23 mouse cellular contexts compared by ENCODE assay signal in genomic region chr5:143261636-143262035, GRCm38 (mm10). TPM values are rescaled to one million over a fixed set of nuclear protein-coding genes. Genes with fewer than 3 reads are reported as not detected.
"Had no signal": no experiment of that assay in that cellular context is flagged by ENCODE, and none has a peak within 500 bp of the region (broad histone marks: within the 10 kb centered on the region; RNA-seq: fewer than 3 reads in every experiment).

No protein-coding gene starts in this region.

- H3K4me1 ChIP-seq: kidney, embryonic 15.5 days; limb, embryonic 12.5 days; liver, embryonic 13.5 days; lung, embryonic 15.5 days had no signal

- H3K27ac ChIP-seq: kidney, embryonic 15.5 days; limb, embryonic 12.5 days; liver, embryonic 13.5 days; lung, embryonic 15.5 days; midbrain, embryonic 12.5 days; neural tube, embryonic 15.5 days; stomach, postnatal 0 days had no signal

- DNase-seq: kidney, adult 2 months; kidney, postnatal 14 days; liver; liver, embryonic 13.5 days; liver, postnatal 0 days; lung, postnatal 14 days; thymus, adult 18-20 months; thymus, postnatal 25 days had no signal

- H3K4me3 ChIP-seq: kidney, embryonic 15.5 days; limb, embryonic 12.5 days; liver, embryonic 13.5 days; lung, embryonic 15.5 days; midbrain, embryonic 12.5 days; neural tube, embryonic 15.5 days had no signal

RNA-seq across cellular contexts. Expression of gene Zfp853, which starts 31.8 kb away (rescaled TPM):
- total RNA-seq: megakaryocyte-erythroid progenitor cell, adult 5-6 weeks had no signal
- polyA plus RNA-seq: intestine, embryonic 16.5 days; liver, embryonic 13.5 days; liver, postnatal 0 days; lung, embryonic 15.5 days; midbrain, embryonic 12.5 days; neural tube, embryonic 11.5 days had no signal

RNA-seq across cellular contexts. Expression of gene Spdye4a, which starts 34.9 kb away (rescaled TPM):
- total RNA-seq: layer of hippocampus, adult 8-10 months; layer of hippocampus, postnatal 14 days; left cerebral cortex, adult 8-10 months; megakaryocyte-erythroid progenitor cell, adult 5-6 weeks had no signal
- polyA plus RNA-seq: intestine, embryonic 16.5 days; kidney, embryonic 15.5 days; large intestine, adult 2 months; limb, embryonic 12.5 days; liver, embryonic 13.5 days; liver, postnatal 0 days; lung, embryonic 15.5 days; midbrain, embryonic 12.5 days; midbrain, embryonic 16.5 days; neural tube, embryonic 11.5 days; neural tube, embryonic 15.5 days; stomach, postnatal 0 days; urinary bladder, adult 2 months had no signal
